Mouse (Mus musculus) retina, postnatal 7 days (tissue): ENCODE results near the gene Atp10b.
A peak's percentile ranks its signal among the peaks of the same experiment; 100 is the strongest.

Source experiments
- DNase-seq: peaks from one replicate; pipeline ENCODE4 v3.0.0-alpha.2; 2012; ENCODE audit warnings: low read depth, low spot score

The Atp10b gene

GRCm38 (mm10) chr11:43199358-43199757 lies 49.7 kb downstream of the Atp10b start:
- DNase-seq, result no peak

- DNase-seq, result no peak
Observed at GRCm38 (mm10) chr11:43200089-43200488, 50.4 kb downstream of the Atp10b start.

- no peak for DNase-seq
Observed at GRCm38 (mm10) chr11:43203580-43203979, 53.9 kb downstream of the Atp10b start.

- DNase-seq, result peak; percentile 21
Observed at GRCm38 (mm10) chr11:43213134-43213533, 63.5 kb downstream of the Atp10b start.

- DNase-seq, result no peak
Observed at GRCm38 (mm10) chr11:43213740-43214139, 64.1 kb downstream of the Atp10b start.

- peak; percentile 46 for DNase-seq
Observed at GRCm38 (mm10) chr11:43217021-43217420, 67.3 kb downstream of the Atp10b start.

GRCm38 (mm10) chr11:43230231-43230630 lies 80.6 kb downstream of the Atp10b start:
- no peak for DNase-seq

- DNase-seq, result no peak
Observed at GRCm38 (mm10) chr11:43232073-43232472, 82.4 kb downstream of the Atp10b start.

- no peak for DNase-seq
Observed at GRCm38 (mm10) chr11:43236360-43237039, 86.8 kb downstream of the Atp10b start.

GRCm38 (mm10) chr11:43239804-43240203 lies 90.1 kb downstream of the Atp10b start:
- DNase-seq, result no peak

GRCm38 (mm10) chr11:43253034-43253433 lies 103.4 kb downstream of the Atp10b start:
- DNase-seq, result no peak

- DNase-seq, result no peak
Observed at GRCm38 (mm10) chr11:43255262-43255661, 105.6 kb downstream of the Atp10b start.

- DNase-seq, result no peak
Observed at GRCm38 (mm10) chr11:43257291-43257690, 107.6 kb downstream of the Atp10b start.

GRCm38 (mm10) chr11:43257781-43258180 lies 108.1 kb downstream of the Atp10b start:
- no peak for DNase-seq

GRCm38 (mm10) chr11:43263548-43264218 lies 114.0 kb downstream of the Atp10b start:
- peak; percentile 51 for DNase-seq

GRCm38 (mm10) chr11:43267505-43267904 lies 117.8 kb downstream of the Atp10b start:
- DNase-seq, result no peak

- DNase-seq, result no peak
Observed at GRCm38 (mm10) chr11:43269503-43270255, 120.0 kb downstream of the Atp10b start.

GRCm38 (mm10) chr11:43270256-43270806 lies 120.7 kb downstream of the Atp10b start:
- no peak for DNase-seq

- DNase-seq, result no peak
Observed at GRCm38 (mm10) chr11:43273896-43274295, 124.2 kb downstream of the Atp10b start.

- no peak for DNase-seq
Observed at GRCm38 (mm10) chr11:43297584-43297983, 147.9 kb downstream of the Atp10b start.

GRCm38 (mm10) chr11:43311000-43311399 lies 161.3 kb downstream of the Atp10b start:
- peak; percentile 27 for DNase-seq
